Comparison of ENCODE assay signal across 27 mouse cellular contexts in genomic region chr11:23297379-23297778, GRCm38 (mm10).
"Had no signal": no experiment of that assay in that cellular context is flagged by ENCODE, and none has a peak within 500 bp of the region (broad histone marks: within the 10 kb centered on the region; RNA-seq: fewer than 3 reads in every experiment).

No protein-coding gene starts in this region.

- H3K9ac ChIP-seq: embryonic facial prominence, embryonic 12.5 days; embryonic facial prominence, embryonic 13.5 days; embryonic facial prominence, embryonic 15.5 days; forebrain, embryonic 12.5 days; forebrain, embryonic 13.5 days; forebrain, embryonic 15.5 days; forebrain, postnatal 0 days had no signal

- H3K27me3 ChIP-seq: embryonic facial prominence, embryonic 12.5 days; embryonic facial prominence, embryonic 13.5 days; embryonic facial prominence, embryonic 15.5 days; forebrain, embryonic 12.5 days; forebrain, embryonic 13.5 days; forebrain, embryonic 15.5 days had no signal

- DNase-seq: cerebellum, adult 9-10 months; cerebellum, adult 9-11 months; cerebellum, postnatal 10 days; cerebellum, postnatal 14 days; cerebellum, postnatal 25 days; cerebellum, postnatal 36 days; embryo, embryonic 11 days; forebrain, postnatal 0 days; gastrocnemius, adult 2 months; gastrocnemius, postnatal 10 days; gastrocnemius, postnatal 14 days; gastrocnemius, postnatal 25 days; gastrocnemius, postnatal 36 days; heart, adult 11 months; heart, adult 18-20 months; heart, adult 2 months had no signal

- H3K4me3 ChIP-seq: embryonic facial prominence, embryonic 10.5 days; embryonic facial prominence, embryonic 12.5 days; embryonic facial prominence, embryonic 13.5 days; embryonic facial prominence, embryonic 15.5 days; erythroblast, embryonic 14.5 days; forebrain, embryonic 10.5 days; forebrain, embryonic 12.5 days; forebrain, embryonic 13.5 days; forebrain, embryonic 15.5 days; gastrocnemius, adult 2 months; heart, adult 2 months had no signal

- H3K27ac ChIP-seq: embryonic facial prominence, embryonic 10.5 days; embryonic facial prominence, embryonic 12.5 days; embryonic facial prominence, embryonic 13.5 days; embryonic facial prominence, embryonic 15.5 days; forebrain, embryonic 10.5 days; forebrain, embryonic 12.5 days; forebrain, embryonic 13.5 days; forebrain, embryonic 15.5 days; gastrocnemius, adult 2 months; heart, adult 2 months had no signal

- H3K9me3 ChIP-seq: embryonic facial prominence, embryonic 10.5 days; embryonic facial prominence, embryonic 12.5 days; embryonic facial prominence, embryonic 13.5 days; embryonic facial prominence, embryonic 15.5 days; forebrain, embryonic 10.5 days; forebrain, embryonic 12.5 days; forebrain, embryonic 13.5 days; forebrain, embryonic 15.5 days had no signal

- H3K4me1 ChIP-seq: embryonic facial prominence, embryonic 10.5 days; embryonic facial prominence, embryonic 12.5 days; embryonic facial prominence, embryonic 13.5 days; embryonic facial prominence, embryonic 15.5 days; forebrain, embryonic 10.5 days; forebrain, embryonic 12.5 days; forebrain, embryonic 13.5 days; forebrain, embryonic 15.5 days had no signal

- ATAC-seq: forebrain, embryonic 13.5 days; forebrain, embryonic 14.5 days; forebrain, embryonic 15.5 days; forebrain, embryonic 16.5 days; forebrain, postnatal 0 days had no signal

- H3K4me2 ChIP-seq: embryonic facial prominence, embryonic 12.5 days; embryonic facial prominence, embryonic 13.5 days; embryonic facial prominence, embryonic 15.5 days; forebrain, embryonic 12.5 days; forebrain, embryonic 13.5 days; forebrain, embryonic 15.5 days had no signal
